Mouse (Mus musculus): Measurements from ENCODE around the gene Taf4.
A peak's percentile ranks its signal among the peaks of the same experiment; 100 is the strongest.

- TF ChIP-seq CTCF (IDR thresholded peaks at IDR 0.05; ENCODE audit: control insufficient read depth, insufficient read depth, insufficient read length) (peak; percentile 41), MAX (IDR thresholded peaks at IDR 0.05) (no peak)
Observed at GRCm38 (mm10) chr2:179875147-179875546, 101.3 kb downstream of the Taf4 start.
